In the genomic region with DNA sequence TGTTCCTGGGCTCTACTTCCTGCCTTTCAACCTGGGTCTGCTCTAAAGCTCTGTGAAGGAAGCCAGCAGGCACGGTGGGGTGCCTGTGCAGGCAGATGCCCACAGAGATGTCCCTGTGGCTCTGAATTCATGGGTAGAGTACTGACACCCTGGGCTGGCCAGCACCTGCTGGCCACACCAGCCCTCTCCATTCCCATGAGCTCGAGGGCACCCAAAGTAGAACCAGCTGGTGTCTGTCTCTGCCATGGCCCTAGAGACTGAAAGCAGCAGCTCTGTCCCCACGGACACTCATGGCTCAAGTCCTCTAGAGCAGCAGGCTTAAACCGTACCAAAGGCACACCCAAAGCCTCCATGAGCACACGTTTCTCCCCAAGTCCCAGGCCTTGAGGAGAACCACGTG, we compare ENCODE assay signal across 14 mouse cellular contexts. TPM values are rescaled to one million over a fixed set of nuclear protein-coding genes. Genes with fewer than 3 reads are reported as not detected.
"Had no signal": no experiment of that assay in that cellular context is flagged by ENCODE, and none has a peak within 500 bp of the region (broad histone marks: within the 10 kb centered on the region; RNA-seq: fewer than 3 reads in every experiment).

No protein-coding gene starts in this region.

- H3K36me3 ChIP-seq: limb, embryonic 12.5 days; lung, embryonic 15.5 days; midbrain, embryonic 13.5 days had no signal

- H3K27ac ChIP-seq: limb, embryonic 12.5 days; lung, embryonic 15.5 days; midbrain, embryonic 13.5 days; neural tube, embryonic 12.5 days had no signal

- DNase-seq: kidney, adult 11 months; kidney, postnatal 10 days; kidney, postnatal 4 days; retina, postnatal 1 day; right cerebral cortex, postnatal 4 days; spleen, adult 18-20 months; thymus, adult 18-20 months; thymus, postnatal 36 days had no signal

- H3K4me2 ChIP-seq: limb, embryonic 12.5 days; lung, embryonic 15.5 days; midbrain, embryonic 13.5 days; neural tube, embryonic 12.5 days had no signal

- ATAC-seq: midbrain, embryonic 13.5 days had no signal

- H3K9me3 ChIP-seq: limb, embryonic 12.5 days; lung, embryonic 15.5 days; midbrain, embryonic 13.5 days; neural tube, embryonic 12.5 days had no signal

- H3K4me3 ChIP-seq: limb, embryonic 12.5 days; lung, embryonic 15.5 days; midbrain, embryonic 13.5 days; neural tube, embryonic 12.5 days had no signal

- H3K9ac ChIP-seq: limb, embryonic 12.5 days; lung, embryonic 15.5 days; midbrain, embryonic 13.5 days; neural tube, embryonic 12.5 days had no signal

- H3K27me3 ChIP-seq: limb, embryonic 12.5 days; lung, embryonic 15.5 days; midbrain, embryonic 13.5 days; neural tube, embryonic 12.5 days had no signal

RNA-seq across cellular contexts. Expression of gene Col18a1, which starts 30.1 kb away (rescaled TPM):
- total RNA-seq: megakaryocyte-erythroid progenitor cell, adult 5-6 weeks; neutrophil, adult 5-6 weeks had no signal
